Mouse (Mus musculus) thymus, postnatal 0 days (tissue): ENCODE results near the gene Srms. TPM values are rescaled to one million over a fixed set of nuclear protein-coding genes. Genes with fewer than 3 reads are reported as not detected.

Source experiments
- DNase-seq: peaks from one replicate; pipeline ENCODE4 v3.0.0-alpha.2; 2015; ENCODE audit warnings: low spot score
- polyA plus RNA-seq: library from polyadenylated mRNA; unstranded; fragments of >200 nt; fragmentation: Nextera tagmentation; extraction: Ambion mirVana; gene quantifications from 2 replicates; pipeline ENCODE4 v1.2.1, GENCODE M21; 2015

Srms gene
- polyA plus RNA-seq: 0.24 and 0.30 TPM in 2 replicates

DNA sequence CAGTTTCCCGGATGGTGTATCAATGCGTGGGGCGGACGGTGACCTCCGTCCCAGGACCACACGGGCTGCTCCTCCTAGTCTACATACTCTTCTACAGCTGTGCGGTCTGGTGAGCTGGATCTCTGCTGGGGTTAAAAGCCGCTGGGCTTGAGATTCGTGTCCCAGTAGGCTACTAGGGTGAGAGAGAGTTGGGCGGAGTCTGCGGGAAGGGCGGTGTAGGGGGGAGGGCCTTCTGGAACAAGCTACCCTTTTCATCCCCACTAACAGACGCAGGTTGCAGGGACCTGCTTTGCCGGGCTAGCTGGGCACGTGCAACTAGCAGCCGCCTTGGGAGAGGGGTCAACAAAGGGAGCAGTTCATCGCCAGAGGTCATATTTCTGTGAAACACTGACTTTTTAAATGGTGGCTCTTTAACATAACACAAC lies at the start of gene Srms:
Srms (minus strand) TSS at position 165 of the 425 bp plus-strand sequence.
- peak; percentile 28 for DNase-seq

DNA sequence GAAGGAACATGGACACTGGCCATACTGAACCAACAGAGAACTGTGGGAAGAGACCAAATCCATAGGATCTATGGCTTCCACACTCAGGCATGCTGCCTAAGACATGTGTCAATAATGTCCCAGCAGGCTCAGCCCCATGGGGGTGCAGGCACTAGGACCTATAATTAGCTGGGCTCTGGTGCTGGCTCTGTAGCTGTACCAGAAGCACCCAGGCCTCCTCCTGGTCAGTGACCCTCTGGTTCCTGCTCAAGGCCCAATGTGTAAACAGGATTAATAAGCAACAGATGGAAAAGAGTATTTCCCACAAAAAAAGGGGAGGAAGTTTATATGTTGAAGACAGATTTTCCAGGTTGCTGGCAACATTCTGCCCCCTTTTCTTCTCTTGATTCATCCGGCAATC lies 40.3 kb upstream of the Srms start:
- no peak for DNase-seq

GRCm38 (mm10) chr2:181251841-181252240 lies 38.9 kb upstream of the Srms start:
- DNase-seq: no peak

GRCm38 (mm10) chr2:181249217-181249616 lies 36.2 kb upstream of the Srms start:
- DNase-seq: no peak

DNA sequence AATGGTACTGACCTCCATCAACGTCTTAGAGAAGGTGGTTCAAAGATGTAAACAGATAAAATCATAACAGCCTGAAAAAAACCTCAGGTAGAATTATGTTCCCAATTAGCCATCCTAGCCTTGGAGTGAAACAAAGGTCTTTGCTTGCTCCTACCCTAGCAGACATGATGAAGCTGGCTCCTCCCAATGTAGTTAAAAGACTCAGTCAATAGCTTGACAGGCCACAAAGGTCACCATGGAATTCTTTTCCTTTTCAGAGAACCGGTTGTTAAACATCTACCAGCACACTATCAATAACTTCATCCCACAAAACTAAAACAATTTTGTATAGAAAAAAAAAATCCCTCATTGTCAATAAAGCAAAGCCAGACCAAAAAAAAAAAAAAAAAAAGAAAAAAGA lies 32.0 kb upstream of the Srms start:
- no peak for DNase-seq

DNA sequence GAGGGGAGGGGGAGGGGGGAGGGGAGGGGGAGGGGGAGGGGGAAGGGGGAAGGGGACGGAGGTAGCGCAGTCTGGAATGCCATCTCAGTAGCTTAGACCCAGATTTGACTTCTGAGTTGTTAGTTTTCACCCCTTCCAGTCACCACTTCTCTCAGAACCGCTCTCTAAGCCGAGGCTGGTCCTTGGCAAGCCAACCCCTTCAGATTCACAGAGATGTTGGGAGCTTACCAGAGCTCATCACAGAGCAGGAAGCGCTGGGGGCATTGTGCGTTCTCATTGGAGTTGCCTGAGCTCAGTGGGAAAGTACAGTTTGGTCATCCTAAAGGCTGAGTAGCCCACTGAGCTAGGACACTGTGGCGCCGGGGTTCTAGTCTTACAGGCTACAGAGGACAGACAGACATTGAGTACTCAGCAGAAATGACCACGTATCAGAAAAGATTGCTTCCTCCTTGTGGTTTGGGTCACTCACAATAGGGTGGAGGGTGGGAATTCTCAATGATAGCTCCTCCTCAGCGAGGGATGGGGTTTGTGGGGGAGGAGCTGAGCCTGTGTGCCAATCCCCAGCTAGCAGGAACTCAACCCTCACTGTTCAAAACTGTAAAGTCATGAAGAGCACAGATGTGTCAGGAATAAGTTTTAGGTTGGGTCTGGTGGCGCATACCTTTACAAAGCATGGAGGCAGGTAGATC lies 30.9 kb upstream of the Srms start:
- DNase-seq: peak; percentile 28

GRCm38 (mm10) chr2:181242314-181242665 lies 29.3 kb upstream of the Srms start:
- DNase-seq: no peak

DNA sequence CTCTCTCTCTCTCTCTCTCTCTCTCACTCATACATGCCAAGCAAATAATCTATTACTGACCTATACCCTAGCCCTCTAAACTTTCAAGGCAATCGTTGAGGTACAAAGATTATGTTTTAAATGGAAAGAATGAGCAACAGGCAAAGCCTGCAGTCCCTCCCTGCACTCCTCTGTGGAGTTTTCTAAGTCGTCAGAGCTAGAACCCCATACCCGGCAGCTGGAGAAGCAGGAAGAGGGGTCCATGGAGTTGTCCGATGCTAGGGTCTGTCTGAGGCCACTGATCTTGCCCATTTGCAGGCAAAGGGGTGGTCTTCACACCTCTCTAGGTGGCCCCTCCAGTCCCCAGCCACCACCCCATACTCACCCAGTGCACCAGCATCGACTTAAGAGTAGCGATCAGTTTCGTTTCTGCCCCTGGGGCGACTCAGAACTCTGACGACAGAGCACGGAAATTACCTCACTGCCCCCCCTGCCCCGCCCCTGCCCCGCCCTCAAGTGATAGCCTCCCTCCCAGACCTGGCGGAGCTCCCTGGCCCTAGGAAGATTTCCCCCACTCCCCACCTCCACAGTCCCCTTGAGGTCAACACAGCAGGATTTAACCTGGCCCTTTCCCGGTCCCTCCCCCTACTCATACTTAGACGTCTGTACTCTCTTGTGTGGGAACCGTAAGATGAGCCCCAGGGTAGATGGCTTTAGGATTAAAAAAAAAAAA lies 28.8 kb upstream of the Srms start, which contains the start of gene Helz2:
Helz2 (minus strand) TSS at position 426 of the 712 bp plus-strand sequence.
- DNase-seq: peak; percentile 81

DNA sequence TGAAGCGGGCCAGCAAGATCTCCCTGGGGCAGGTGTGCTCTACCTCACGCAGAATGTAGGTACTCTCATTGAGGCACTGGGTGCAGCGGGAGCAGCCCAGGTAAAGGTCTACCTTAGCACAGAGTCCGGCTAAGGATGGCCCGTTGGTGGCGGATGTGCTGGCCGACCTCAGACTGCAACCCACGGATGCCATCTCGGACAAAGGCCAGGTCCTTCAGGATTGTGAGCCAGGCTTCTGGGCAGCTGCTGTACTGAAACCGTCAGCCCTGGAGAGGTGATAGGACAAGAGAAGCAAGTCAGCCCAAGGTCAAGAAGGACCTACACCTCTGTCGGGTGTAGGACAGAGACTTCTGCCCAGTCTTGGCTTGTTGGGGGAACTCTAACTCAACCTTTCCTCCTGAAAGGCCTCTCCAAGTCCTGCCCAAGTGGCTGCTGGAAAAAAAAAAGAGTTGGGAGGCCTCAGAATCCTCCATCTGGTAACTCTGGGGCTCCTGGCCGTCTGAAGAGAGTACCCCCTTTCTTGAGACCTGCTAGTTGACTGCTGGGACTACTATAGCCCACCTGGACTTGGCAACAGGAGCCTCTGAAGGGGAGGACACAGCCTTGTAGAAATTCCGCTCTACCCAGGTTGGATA lies 27.9 kb upstream of the Srms start:
- peak; percentile 5 for DNase-seq

GRCm38 (mm10) chr2:181239261-181239660 lies 26.3 kb upstream of the Srms start:
- no peak for DNase-seq

GRCm38 (mm10) chr2:181238861-181239260 lies 25.9 kb upstream of the Srms start:
- DNase-seq: no peak

DNA sequence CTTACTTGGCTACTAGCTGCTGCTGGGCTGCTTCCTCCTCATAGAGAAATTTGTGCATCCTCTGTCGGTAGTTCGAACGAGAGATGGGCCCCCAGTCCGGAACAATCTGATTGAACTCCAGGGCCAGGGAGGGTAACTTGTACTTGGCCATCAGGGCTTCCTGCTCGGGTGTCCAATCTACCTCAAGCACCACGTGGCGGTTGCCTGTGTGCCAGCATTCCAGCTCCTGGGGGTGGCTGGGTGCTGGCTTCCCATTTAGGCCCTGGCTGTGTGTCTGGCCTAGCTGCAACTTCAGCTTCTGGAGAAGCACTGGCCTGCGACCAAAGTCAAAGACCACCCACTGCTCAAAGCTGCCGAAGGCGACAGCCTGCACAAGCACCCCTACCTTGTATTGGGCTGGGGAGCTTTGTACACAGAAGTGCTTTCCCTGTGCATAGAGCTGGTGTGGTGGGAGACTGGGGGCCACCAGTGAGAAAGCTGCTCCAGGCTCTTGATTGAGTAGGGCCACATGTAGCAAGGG lies 25.2 kb upstream of the Srms start:
- no peak for DNase-seq

DNA sequence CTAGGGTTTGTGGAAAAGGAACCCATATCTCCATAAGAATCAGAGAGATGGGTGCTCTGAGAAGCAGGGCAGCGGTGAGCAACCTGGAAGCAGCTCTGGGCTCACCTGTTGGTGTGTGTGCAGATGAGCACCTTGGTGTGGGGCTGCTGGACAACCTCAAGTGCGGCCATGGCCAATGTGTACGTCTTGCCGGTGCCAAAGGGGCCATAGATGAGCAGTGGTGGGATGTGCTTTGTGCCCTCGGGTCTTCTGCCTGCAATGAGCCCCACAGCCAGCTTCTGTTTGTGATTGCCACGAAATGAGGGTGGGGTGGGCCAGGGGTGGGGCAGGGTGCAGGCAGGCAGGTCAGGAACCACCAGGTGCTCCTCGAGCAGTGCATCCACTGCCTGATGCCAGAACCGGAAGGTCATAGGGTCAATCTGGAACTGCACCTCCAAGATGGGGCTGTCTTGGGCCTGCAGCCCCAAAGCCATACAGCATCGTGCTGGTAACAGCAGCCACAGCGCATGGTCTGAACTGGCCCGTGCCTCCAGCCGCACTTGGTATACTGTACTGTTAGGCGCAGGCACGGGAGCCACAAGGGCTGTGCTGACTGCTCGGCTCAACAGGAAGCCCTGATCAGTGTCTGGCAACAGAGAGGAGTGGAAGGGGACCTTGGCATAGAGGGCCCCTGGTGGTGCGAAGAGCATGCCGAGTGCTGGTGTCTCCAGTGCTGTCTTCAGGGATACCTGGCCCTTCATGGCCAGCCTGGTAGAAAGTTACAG lies 24.4 kb upstream of the Srms start:
- no peak for DNase-seq

DNA sequence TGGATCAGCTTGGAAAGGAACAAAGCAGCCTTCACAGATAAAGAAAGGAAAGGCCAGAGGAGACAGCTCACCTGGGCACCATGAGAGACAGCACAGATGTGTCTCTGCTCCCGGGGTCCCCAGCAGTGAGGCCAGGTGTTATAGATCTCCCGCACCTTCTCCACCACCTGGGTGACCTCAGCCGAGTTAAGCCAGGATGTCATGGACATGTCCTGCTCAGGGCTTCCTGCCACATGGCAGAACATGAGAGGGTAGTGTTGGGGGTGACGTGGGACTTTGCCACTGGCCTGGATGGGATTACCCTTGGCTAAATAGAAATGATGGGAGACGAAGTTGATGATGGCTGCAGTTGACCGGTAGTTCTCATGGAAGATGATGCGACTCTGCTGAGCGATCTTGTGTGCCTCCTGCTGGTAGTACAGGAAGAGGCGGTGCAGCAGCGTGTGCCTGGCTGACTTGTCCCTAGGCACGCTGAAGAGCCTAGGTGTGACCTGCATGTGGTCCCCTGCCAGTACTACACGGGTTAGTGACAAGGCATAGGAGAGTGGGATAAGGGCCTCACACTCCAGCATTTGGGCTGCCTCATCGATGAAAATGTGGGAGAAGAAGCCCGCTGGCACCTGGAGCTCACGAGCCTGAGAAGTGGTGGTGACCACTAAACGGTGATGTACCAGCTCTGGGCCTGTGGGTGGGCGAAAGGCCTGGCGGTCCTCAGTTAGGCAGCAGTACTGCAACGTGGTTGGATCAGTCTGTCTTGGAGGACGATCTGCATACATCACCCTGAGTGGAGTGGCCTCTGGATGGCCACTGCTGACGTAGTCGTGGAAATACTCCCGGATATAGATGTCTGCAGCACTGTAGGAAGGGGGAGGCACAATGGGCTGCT lies 22.9 kb upstream of the Srms start:
- no peak for DNase-seq

GRCm38 (mm10) chr2:181234680-181235079 lies 21.7 kb upstream of the Srms start:
- no peak for DNase-seq

GRCm38 (mm10) chr2:181233443-181233842 lies 20.5 kb upstream of the Srms start:
- no peak for DNase-seq

DNA sequence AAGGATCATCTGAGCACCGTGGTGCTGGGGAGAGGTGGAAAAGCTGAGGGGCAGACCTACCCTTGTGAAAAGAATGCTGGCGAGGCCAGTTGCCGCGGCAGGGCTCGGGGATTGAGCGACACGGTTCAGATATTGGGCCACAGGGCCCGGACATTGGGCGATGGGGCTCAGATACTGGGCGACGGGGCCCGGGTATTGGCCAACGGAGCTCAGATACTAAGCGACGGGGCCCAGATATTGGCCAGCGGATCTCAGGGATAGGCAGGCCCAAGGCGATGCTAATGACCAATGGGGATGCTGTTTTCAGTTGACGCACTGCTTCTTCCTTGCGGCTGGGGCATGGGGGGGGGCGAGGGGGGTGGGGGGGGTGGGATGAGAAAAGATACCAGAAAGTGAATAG lies 18.2 kb upstream of the Srms start:
- no peak for DNase-seq

DNA sequence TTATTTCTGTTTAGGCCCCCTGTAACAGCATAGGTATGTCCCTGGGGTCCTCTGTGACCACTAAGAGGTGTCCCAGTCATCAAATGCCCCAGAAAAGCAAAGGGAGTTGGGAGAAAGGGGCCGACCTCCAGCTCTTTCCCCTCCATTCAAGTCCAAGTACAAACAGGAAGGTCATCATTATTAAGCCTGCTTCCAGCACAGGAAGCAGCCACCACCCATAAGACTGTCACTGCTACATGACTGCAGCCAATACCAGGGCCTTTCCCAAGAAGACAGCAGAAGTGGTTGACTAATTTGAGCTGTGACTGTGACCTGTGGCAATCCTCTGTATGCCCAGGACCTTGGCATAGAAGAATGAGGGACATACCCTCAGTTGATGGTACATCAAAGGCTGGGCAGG lies 15.3 kb upstream of the Srms start:
- DNase-seq: no peak

GRCm38 (mm10) chr2:181227122-181227521 lies 14.1 kb upstream of the Srms start:
- no peak for DNase-seq

DNA sequence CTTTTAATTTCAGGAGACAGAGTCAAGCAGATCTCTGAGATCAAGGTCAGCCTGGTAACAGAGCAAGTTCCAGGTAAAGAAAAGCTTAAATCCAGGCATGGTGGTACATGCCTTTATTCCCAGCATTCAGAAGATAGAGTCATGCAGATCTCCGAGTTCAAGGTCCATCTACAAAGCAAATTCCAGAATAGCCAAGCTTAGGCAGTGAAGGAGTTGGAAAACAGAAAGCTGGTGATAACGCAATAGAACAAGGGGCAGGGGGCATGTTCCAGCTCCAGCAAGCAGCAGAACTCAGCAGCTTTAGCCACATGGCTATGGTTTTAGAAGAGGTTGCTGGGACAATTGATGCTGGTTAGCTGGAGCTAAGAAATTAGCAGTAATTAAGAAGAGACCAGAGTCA lies 12.0 kb upstream of the Srms start:
- no peak for DNase-seq
